Mouse (Mus musculus) telencephalon, adult 2 months (tissue): Measurements from ENCODE around the gene Zdhhc5.

Source experiments
- DNase-seq: peaks from one replicate; pipeline ENCODE4 v3.0.0-alpha.2; 2011; ENCODE audit warnings: low read depth, low spot score

The Zdhhc5 gene

DNA sequence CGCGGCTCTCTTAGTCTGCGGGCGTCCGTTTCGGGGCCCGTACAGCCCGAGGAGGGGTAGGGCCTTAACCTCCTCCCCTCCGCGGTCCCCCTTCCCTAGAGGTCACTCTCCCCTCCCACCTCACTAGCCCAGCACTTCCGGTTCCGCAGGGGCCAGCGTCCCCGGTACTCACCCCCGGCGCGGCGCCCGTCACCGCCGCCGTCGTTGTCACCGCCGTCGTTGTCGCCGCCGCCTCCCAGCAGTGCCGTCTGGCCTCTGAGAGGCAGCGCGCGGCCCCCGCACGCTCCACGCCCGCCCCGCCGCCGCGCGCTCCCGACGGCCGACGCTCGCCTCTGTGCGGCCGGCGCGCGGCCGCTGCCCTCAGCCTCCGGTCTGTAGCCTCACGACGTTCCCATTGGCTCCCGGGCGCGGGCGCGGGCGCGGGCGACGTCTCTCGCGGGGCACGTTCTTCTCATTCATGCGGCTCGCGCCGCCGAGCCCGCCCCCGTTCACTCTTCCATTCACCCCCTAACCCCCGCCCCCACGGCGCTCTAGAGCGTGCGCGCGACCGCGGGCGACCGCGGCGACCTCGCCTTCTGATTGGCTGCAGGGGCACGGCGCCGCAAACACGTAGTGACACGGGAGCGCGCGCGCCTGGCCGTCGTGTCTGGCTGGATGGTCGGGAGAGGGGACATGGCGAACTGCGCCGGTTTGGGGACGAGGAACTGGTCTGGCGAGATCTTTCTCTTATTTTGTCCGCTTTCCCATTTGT, at the start of gene Zdhhc5:
Zdhhc5 (minus strand) TSS at position 370 of the 751 bp plus-strand sequence.
- peak; percentile 96 for DNase-seq

DNA sequence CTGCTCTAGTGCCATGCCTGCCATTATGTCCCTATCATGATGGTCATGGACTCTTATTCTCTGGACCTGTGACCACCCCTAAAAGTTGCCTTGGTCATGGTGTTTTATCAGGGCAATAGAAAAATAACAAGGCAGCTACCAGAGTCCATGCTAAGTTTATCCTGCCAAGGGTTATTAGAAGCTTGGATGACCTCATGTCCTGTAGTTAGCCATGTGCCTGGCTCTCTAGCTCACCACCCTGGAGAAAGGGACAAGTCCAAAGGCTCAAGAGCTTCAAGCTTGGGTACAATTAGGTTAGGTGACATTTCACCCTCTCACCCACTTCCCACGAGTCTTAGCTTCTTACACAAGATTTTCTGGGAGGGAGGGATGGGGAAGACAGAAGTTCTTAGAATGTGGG, 47.8 kb upstream of the Zdhhc5 start:
- no peak for DNase-seq

DNA sequence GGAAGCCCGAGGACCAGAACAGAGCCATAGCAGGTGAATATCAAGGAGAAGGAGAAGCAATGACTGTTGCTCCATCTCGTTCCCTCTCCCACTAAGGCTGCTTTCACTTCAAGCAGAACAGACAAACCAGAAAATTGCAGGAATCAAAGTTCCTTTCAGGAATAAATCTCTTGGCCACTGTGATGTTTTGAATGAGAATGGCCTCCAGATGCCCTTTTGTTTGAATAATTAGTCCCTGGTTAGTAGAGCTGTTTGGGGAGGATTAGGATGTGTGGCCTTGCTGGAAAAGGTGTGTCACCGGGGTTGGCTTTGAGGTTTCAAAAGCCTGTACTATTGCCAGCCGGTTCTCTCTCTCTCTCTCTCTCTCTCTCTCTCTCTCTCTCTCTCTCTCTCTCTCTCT, 47.3 kb upstream of the Zdhhc5 start:
- DNase-seq = no peak

DNA sequence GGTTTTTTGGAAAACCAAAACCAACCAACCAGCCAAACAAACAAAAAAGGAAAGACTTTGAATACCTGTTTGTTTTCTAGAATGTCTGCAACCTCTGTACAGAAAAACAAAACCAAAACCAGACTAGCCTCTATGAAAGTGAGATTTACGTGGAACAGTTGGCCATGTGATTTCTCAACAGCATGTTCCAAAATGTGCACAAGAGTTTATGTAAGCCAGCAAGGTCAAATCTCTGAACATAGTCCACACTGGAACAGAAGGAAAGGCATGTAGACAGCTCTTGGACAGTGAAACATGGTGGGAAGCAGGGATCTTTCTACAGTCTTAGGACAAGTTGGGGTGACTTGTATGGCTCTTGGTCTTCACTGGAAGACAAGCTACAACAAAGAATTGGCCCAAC, 46.9 kb upstream of the Zdhhc5 start:
- no peak for DNase-seq

DNA sequence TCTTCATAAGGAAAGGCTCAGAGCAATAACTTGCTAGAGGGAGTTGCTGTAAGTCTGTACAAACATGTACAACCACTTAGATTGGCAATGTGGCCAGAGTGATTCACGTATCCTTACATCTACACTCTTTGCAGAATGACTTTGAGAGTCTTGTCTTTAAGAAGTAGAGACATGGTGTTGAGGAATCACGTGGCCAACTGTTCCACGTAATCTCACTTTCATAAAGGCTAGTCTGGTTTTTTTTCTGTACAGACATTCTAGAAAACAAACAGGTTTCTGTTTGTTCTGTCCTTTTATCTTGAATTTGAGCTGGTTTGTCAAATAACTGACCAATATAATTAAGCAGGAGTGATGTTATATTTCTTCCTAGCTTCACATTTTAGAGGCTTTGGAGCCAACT, 46.3 kb upstream of the Zdhhc5 start:
- no peak for DNase-seq

DNA sequence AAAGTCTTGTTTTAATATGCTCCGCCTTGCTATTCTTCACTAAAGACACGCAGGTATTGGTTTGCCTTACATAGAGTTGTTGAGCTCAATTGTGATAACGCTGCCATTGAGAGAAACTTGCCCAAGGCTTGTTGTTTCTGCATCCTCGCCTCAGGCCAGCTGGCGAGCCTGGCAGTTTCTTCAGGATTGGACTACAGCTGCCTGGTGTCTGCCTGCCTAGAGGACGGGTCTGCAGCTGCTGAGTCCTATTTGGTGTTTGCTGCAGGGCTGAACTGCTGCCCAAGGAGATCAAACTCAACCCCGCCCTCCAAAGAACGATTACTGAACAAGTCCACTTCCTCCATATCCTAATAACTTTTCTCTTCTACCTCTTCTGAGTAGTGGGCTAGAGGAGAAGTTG, 45.8 kb upstream of the Zdhhc5 start:
- DNase-seq = no peak

DNA sequence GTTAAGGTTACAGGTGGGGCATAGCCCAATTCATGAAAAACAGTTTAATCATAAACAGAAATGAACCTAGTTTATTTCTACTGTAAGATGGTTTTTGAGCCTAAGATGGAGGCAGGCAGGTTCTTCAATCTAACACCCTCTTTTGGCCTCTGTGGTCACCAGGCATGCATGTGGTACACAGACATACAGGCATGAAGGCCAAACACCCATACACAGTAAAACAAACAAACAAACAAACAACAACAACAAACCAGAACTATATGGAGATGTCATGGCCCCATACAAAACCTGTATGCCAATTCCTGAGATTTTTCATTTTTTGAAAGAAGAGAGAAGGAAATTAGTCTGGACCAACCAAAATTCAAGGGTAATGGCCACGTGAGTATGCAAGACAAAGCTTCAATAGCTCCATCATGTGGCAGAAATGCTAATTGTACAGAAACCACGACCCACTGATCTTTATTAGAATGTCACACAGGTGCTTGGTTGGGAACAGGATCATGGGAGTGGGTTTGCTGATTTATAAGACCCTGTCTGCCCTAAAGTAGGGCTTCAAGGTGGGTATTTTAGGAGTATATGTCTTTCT, 43.7 kb upstream of the Zdhhc5 start:
- DNase-seq = no peak

DNA sequence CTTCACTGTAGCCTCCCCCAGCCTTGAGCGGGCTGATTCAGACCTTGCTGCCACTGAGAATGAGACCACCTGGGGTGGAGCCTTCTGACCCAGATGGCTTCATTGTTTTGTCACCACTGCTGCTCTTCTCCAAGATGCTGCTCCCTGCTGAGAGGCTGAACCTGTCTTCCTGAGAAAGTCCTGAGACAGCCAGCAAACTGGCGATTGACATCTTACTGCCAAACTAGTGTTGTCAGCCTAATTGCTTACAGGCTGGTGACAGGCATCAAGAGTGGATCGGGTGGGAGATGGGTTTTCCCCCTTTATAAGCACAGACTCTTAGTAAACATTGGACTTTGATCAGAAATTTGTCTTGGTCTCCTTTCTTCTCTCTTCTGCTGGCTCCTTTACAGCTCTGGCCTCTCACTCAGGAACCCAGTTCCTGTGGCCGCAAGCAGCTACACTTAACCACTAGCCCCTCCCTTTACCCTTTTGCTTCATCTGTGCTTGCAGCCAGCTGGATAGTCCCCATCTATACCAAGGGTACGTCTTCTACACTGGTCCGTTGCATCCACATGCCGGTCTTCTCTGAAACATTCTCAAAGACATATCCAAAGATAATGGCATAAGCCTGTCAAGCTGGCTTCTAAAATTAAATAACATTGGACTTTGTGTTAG, 42.2 kb upstream of the Zdhhc5 start:
- no peak for DNase-seq

DNA sequence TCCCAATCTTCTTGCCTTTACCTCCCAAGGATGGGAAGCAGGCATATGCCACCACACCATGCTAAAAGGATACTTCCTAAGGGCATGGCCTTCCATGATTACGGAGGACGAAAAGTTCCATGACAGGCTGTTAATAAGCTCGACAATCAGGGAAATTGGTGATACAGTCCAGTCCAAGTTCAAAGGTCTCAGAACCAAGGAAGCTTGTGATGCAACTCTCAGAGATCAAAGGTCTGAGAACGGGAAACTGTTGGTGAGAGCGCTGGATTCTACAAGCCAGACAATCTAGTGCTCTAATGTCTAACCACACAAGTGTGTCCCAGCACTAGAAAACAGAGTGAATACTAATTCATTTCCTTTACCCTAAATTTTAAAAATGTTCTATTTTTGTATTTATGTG, 41.3 kb upstream of the Zdhhc5 start:
- no peak for DNase-seq

DNA sequence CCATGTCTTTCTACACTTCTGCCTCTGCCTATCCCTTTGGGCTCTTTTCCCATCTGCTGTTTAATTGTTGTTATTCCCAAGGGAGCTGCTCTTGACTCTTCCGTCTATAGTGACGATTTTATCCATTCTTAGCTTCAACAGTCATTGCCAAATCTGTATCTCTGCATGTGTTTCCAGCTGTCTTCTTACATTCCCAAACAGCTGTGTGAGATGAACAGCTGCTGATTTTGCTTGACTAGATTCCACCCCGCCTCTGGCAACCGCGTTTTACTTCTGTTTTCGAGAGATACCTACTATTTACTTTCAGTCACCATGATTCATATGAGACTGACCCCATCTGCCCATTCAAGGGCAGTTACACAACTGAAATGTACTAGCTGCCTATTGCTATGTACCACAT, 35.1 kb upstream of the Zdhhc5 start:
- DNase-seq = no peak

DNA sequence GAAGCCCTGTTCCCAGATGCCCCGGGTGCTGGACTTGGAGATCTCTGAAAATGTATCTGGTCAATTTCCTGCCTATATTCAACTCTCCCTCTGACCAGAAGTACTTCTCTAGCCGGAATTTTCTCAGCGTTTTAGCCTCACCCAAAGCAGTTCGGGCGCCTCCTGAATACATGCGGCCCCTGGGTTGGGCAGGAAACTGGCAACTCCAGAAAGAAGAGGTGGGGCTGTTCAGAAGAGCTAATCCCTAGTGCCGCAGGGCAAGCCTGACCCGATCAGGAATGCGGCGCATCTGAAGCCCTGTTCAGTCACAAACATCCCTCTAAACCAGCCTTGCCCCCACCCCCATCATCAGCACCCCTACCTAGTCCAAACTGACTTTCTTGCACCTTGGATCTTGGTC, 29.1 kb upstream of the Zdhhc5 start:
- no peak for DNase-seq

DNA sequence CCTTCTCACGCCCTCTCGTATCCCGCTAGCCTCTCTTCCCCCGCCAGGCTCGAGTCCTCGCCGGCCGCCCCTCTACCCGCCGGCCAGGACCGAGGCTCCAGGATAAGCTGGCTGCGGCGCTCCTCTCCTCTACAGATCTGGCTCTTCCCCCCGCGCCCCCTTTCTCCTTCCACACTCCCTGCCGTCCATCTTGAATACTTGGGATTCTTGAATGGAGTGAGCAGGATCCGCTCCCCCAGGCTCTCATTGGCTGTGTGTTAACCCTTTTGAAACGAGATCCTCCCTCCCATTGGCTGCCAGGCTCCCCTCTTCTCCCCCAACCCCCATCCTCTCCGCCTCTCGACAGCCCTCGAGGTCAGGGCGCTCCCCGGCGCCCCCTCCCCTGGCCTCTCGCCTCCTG, 28.6 kb upstream of the Zdhhc5 start, which contains the start of gene Gm19426:
Gm19426 (minus strand) TSS at position 95 of the 400 bp plus-strand sequence.
- peak; percentile 70 for DNase-seq

DNA sequence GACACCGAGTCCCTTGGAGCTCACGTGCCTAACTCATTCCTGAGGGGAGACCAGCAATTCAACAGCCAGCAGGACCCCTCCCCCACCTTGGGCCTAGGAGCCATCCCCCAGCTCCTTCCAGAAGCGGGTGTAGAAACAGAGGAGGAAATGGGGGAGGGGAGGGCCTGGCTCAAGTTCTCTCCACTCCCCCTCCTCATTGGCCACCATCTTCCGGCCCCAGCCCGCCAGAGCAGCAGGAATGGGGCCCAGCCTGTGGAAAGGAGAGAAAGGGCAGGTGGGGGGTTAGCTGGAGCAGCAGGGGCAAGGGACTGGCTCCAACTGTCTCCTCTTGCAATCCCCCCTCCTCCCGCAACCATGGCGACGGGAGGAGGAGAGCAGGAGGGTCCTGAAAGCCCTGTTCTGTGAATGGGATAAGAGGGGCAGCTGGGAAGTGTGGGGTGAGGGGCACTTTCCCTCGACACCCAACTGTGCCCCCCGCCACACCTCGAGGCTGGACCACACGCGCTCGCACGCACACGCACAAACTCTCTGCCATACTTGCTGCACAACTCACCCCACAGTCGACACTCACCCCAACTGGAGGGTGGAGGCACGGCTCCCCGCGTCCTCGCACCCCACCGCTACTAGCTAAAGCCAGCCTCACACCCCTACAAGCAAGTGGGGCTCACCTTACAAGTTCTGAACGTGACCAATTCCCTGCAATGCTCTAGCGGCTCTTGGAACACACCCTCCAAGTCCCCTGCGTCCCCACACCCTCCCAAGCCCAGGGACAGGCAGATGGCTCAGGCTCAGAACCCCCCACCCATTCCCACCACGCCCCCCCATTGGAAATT, 27.7 kb upstream of the Zdhhc5 start:
- DNase-seq = no peak

DNA sequence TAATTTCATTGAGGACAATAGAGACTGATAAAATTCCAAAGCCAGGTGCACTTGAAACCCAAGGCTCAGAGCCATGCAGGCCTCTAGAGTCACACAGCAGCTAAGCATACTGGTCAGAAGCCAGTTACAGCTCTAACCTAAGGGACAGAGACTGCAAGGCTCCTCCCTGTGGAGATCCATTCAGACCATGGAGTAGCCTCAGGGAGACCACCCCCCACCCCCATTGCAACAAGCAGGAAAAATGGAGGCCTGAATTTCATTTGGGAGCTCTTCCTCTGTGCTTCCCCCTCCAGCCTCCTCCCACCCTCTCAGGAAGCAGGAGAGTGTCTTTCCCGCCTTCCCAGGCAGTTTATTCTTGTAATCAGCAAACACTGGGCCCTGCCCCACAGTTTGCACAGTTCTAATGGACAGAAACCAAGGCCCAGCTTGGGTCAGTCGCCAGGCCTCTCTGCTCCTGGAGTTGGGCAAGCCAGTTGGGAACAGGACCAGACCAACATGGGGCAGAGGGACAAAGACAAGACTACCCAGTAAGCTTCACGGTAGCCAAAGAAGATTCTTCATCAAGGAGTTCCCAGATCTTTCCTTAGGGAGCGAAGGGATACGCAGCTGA, 27.0 kb upstream of the Zdhhc5 start:
- no peak for DNase-seq

DNA sequence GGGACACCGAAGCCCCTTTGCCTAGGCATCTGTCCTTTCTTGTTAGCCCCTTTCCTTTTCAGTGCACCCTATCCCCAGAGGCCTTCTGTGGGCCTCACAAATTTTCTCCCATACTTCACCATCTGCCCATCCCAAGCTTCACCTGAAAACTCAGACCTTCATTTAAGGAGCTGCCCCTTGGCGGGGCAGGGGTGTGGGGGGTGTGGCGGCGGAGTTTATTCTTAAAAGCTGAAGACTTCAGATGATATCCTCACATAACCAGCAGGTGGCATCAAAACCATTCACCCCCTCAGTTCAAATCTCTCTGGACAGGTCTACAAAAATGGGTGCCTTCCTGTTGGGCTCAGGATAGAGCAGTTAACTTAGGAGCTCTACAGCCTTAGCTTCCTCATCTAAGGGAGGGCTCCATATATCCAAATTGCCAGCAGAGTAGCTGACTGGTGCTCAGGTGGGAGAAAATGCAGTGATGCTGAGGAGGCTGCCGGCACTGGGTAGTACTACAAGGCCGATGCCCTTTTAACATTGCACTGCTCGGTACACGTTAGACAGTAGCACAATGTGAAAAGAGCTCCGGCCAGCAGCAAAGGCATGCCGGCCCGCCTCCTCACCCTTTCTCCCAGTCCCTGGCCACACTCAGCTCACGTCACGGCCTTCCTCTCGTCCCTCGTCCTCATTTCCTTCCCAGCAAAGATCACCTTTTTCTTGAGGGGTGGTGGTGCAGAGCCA, 25.8 kb upstream of the Zdhhc5 start:
- no peak for DNase-seq

DNA sequence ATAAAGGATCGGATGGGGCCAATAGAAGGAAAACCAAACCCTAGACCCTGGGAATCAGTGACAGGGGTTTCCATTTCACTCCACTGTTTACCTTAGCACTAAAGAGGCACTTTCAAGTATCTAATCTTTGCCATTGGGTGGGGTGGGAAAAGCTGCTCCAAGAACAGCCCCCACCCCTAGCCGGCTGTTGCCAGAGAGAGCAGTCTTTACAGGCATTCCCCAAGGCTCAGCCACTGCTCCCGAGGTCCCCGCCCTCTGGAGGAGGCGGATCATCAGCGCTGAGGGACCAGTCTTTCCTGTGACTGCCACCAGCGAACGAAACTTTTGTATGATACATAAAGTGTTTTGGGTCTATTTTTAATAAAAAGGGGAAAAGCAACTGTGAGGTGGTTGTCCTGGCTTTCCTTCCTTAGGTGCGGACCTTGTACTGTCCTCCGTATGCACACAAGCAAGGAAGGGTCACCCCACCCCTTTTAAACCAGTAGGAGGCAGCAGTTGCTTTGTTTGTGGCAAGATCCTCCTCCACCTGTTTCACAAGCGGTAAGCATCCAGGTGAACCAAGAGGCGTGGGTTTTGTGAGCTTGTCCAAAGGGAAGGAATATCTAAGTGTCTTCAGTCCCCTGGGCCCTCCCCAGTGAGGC, 23.4 kb upstream of the Zdhhc5 start:
- no peak for DNase-seq

DNA sequence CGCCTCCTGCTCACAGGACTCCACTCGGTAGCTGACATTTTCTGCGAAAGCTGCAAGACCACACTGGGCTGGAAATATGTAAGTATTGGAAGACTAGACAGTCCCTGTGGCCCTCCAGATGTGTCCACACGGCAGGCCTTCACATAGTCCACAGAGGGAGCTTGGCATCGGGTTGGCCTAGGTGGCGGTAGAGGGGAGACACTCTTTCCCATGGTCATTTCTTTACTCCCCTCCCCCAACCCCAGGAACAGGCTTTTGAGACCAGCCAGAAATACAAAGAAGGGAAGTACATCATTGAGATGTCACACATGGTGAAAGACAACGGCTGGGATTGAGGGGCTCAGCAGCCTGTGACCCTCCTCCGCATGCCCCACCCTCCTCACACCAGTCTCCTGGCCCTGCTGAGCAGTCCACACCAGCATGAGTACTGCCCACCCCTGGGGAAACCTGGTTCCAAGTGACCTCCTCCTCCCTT, 22.5 kb upstream of the Zdhhc5 start:
- no peak for DNase-seq

DNA sequence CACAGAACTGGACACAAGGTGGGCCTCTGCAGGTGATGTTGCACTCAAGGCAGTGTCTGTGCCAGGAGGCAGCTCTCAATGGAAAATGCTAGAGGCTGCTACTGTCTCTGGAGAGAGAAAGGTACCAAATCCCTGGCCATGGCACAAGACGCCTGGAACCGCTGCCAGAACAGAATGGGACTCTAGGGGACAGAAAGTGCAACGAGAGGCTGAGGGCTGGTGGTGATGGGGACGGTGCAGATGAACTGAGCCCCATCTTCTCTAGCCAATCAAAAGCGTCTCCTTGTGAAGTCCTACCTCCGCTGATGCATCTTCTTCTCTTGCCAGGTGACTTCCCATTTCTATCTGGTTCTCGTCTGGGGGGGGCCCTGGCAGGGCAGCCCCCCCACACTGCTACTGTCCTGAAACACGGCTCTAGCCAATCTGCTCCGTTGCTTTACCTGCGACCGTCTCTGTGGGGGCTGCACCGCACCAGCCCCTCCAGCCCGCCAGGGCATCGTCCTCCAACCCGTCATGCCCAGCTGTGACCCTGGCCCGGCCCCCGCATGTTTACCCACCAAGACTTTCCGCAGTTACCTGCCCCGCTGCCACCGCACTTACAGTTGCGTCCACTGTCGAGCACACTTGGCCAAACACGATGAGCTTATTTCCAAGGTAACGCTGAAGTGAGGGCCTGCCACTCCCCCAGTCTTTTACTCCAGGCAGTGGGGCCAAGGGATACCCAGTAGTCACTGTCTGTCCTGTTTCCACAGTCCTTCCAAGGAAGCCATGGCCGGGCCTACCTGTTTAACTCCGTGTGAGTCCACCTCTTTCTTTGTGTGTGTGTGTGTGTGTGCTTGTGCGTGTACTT, 21.6 kb upstream of the Zdhhc5 start:
- DNase-seq = no peak

DNA sequence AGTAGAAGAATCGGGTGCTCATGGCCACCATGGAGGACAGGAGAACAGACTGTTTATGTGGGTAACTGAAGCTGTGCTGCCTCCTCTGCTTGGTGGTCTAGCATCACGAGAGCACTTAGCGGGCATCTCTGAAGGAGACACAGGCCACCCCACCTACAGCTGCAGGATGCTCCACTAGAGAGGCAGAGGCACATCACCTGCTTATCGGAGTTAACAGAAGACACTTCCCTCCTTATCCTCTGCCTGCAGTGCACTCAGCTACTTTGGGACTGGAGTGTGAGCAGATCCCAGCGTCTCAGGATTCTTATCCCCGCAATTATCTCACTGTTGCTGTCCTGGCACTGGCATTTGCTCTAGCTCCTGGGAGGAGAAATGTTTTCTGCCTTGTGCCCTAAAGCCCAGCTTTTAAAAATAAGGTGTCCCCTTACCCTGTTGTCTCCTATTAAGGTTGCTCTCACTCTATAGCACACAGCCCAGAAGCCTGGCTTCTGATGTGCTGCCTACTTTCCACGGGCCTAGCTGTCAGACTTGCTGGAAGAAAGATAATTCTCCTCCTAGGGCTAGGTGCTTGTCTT, 20.5 kb upstream of the Zdhhc5 start:
- no peak for DNase-seq
